ENCODE assay signal across 8 mouse cellular contexts in the genomic region with DNA sequence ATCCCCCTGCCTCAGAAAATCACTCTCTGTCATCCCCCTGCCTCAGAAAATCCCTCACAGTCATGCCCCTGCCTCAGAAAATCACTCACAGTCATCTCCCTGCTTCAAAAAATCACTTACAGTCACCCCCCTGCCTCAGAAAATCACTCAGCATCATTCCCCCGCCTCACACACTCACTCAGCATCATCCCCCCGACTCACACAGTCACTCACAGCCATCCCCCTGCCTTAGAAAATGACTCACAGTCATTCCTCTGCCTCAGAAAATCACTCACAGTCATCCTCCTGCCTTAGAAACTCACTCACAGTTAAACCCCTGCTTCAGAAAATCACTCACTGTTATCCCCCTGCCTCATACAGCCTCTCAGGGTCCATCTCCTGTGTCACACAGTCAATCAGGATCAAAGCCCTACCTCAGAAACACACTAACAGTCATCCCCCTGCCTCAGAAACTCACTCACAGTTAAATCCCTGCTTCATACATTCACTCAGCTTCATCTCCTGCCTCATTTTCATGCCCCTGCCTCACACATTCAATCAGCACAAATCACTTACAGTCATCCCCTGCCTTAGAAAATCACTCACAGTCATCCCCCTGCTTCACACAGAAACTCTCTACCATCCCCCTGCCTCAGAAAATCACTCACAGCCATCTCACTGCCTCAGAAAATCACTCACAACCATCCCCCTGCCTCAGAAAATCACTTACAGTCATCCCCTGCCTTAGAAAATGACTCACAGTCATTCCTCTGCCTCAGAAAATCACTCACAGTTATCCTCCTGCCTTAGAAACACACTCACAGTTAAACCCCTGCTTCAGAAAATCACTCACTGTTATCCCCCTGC. TPM values are rescaled to one million over a fixed set of nuclear protein-coding genes. Genes with fewer than 3 reads are reported as not detected.
A peak's percentile ranks its signal among the peaks of the same experiment; 100 is the strongest.
DNase-seq lines count a peak whose midpoint lies in the region; ATAC-seq and TF ChIP-seq lines count a peak whose summit lies in the region.
"Not testable (repeated sequence)": the region's sequence is repeated elsewhere in the genome, so short reads cannot be mapped to it uniquely, and the experiment has no call there.

No protein-coding gene starts in this region.

- H3K4me1 ChIP-seq in intestine, embryonic 14.5 days (replicated peaks; ENCODE audit: control insufficient read depth, insufficient read depth, low read length); liver, postnatal 0 days (ENCODE audit: insufficient read depth): not testable (repeated sequence)

- TF ChIP-seq EP300 in liver, postnatal 0 days (IDR thresholded peaks at IDR 0.05; ENCODE audit: low read depth): not testable (repeated sequence)

- DNase-seq in 3T3-L1 (ENCODE audit: low read depth, low spot score) (peak; percentile 78), MEL-GATA-1-ER (ENCODE audit: extremely low read depth, low read depth) (peak; percentile 83)
- DNase-seq in forelimb bud, embryonic 11.5 days (ENCODE audit: low read depth, low spot score): peak; percentile 96
- DNase-seq in intestine, embryonic 14.5 days (ENCODE audit: low spot score): peak; percentile 60
- peak; percentile 50 for DNase-seq in liver, postnatal 0 days
- peak; percentile 33 for DNase-seq in neural tube, embryonic 10.5 days (ENCODE audit: extremely low spot score, low spot score)
- DNase-seq in thymus, postnatal 0 days (ENCODE audit: low spot score): peak; percentile 55

- not testable (repeated sequence) for TF ChIP-seq CTCF in liver, postnatal 0 days (IDR thresholded peaks at IDR 0.05; ENCODE audit: low read depth)

- WGBS in intestine, embryonic 14.5 days: 57% methylated on average over 2 of the region's 2 CpGs
- WGBS in liver, postnatal 0 days (ENCODE audit: insufficient replicate concordance): 45% methylated on average over 2 of the region's 2 CpGs

- H3K4me3 ChIP-seq in intestine, embryonic 14.5 days (ENCODE audit: low read depth, low read length); liver, postnatal 0 days (ENCODE audit: low read depth, low read length): not testable (repeated sequence)

- not testable (repeated sequence) for H3K9ac ChIP-seq in intestine, embryonic 14.5 days (ENCODE audit: low read length); liver, postnatal 0 days (replicated peaks)

- peaks cover 52% of the 10 kb centered on the region for H3K9me3 ChIP-seq in intestine, embryonic 14.5 days (ENCODE audit: control insufficient read depth, low read length)
- not testable (repeated sequence) for H3K9me3 ChIP-seq in liver, postnatal 0 days (ENCODE audit: low read length)

- H3K27me3 ChIP-seq in intestine, embryonic 14.5 days (replicated peaks; ENCODE audit: control insufficient read depth, insufficient read depth, low read length); liver, postnatal 0 days (ENCODE audit: insufficient read depth, low read length): not testable (repeated sequence)

- ATAC-seq in cerebellum, adult (ENCODE audit: insufficient number of reproducible peaks, low FRiP score, low TSS enrichment): peak; percentile 60; the same call in 1 of the 2 replicates
- not testable (repeated sequence) for ATAC-seq in intestine, embryonic 14.5 days (replicated peaks; ENCODE audit: low FRiP score, low TSS enrichment, low read depth); liver, postnatal 0 days

- not testable (repeated sequence) for H3K27ac ChIP-seq in intestine, embryonic 14.5 days (ENCODE audit: low read depth); liver, postnatal 0 days (ENCODE audit: low read depth)

- not testable (repeated sequence) for H3K4me2 ChIP-seq in intestine, embryonic 14.5 days (ENCODE audit: low read length); liver, postnatal 0 days (ENCODE audit: low read depth, low read length)

- not testable (repeated sequence) for H3K36me3 ChIP-seq in intestine, embryonic 14.5 days (ENCODE audit: control insufficient read depth, insufficient read depth, low read length); liver, postnatal 0 days (replicated peaks; ENCODE audit: insufficient read depth, low read length)

RNA-seq across cellular contexts. Expression of a gene that starts 14.4 kb away (rescaled TPM):
- 223 and 261 TPM in 2 replicates for polyA plus RNA-seq in intestine, embryonic 14.5 days (2014; fragmentation: Nextera tagmentation; extraction: Ambion mirVana)
- 64.4 and 87.0 TPM in 2 replicates for polyA plus RNA-seq in liver, postnatal 0 days (2015; fragmentation: Nextera tagmentation; extraction: Ambion mirVana)
- polyA plus RNA-seq in thymus, postnatal 0 days (2015; fragmentation: Nextera tagmentation; extraction: Ambion mirVana): 166 and 243 TPM in 2 replicates

Comparison
In these comparisons a context has a peak if more than half of its experiments do, and no peak if none do; other contexts are left out.
1. DNase-seq: peak in every context shown above with its lines; median percentile 96 in forelimb bud, embryonic 11.5 days; 83 in MEL-GATA-1-ER; 78 in 3T3-L1; 60 in intestine, embryonic 14.5 days; 55 in thymus, postnatal 0 days; 50 in liver, postnatal 0 days; 33 in neural tube, embryonic 10.5 days.